Mouse (Mus musculus) heart, embryonic 10.5 days (tissue): ENCODE data around the gene Adamts12. TPM values are rescaled to one million over a fixed set of nuclear protein-coding genes. Genes with fewer than 3 reads are reported as not detected.

Experiments
- DNase-seq: peaks from one replicate; pipeline ENCODE4 v3.0.0-alpha.2; 2017; ENCODE audit warnings: low spot score
- H3K27ac ChIP-seq: fragments of 300-500 bp; sonication (generic); 2 replicates; pipeline ENCODE4 v1.5.1; 2016; ENCODE audit warnings: mild to moderate bottlenecking
- H3K27me3 ChIP-seq: fragments of 300-500 bp; sonication (generic); 2 replicates; pipeline ENCODE4 v1.6.1; 2016; ENCODE audit warnings: mild to moderate bottlenecking; ENCODE audit not compliant: poor library complexity, insufficient read depth, severe bottlenecking
- H3K36me3 ChIP-seq: fragments of 300-500 bp; sonication (generic); 2 replicates; pipeline ENCODE4 v1.6.1; 2016; ENCODE audit warnings: mild to moderate bottlenecking, moderate library complexity
- H3K4me1 ChIP-seq: fragments of 300-500 bp; sonication (generic); 2 replicates; pipeline ENCODE4 v1.6.1; 2016; ENCODE audit warnings: mild to moderate bottlenecking
- H3K4me3 ChIP-seq: fragments of 300-500 bp; sonication (generic); 2 replicates; pipeline ENCODE4 v1.5.1; 2016; ENCODE audit warnings: mild to moderate bottlenecking, moderate library complexity
- H3K9me3 ChIP-seq: fragments of 300-500 bp; sonication (generic); 2 replicates; pipeline ENCODE4 v1.6.1; 2016; ENCODE audit warnings: mild to moderate bottlenecking, moderate library complexity
- WGBS: fragments of 180-500 bp; shearing (Covaris S2); methylation state at CpG from one replicate; pipeline ENCODE4 v1.1.7; 2016; 5-methylcytosine and 5-hydroxymethylcytosine counted together
- polyA plus RNA-seq: library from polyadenylated mRNA; unstranded; fragments of >200 nt; fragmentation: Nextera tagmentation; extraction: Ambion mirVana; gene quantifications from 2 replicates; pipeline ENCODE4 v1.2.1, GENCODE M21; 2016

The Adamts12 gene
- polyA plus RNA-seq: 1.0 and 2.1 TPM in 2 replicates

DNA sequence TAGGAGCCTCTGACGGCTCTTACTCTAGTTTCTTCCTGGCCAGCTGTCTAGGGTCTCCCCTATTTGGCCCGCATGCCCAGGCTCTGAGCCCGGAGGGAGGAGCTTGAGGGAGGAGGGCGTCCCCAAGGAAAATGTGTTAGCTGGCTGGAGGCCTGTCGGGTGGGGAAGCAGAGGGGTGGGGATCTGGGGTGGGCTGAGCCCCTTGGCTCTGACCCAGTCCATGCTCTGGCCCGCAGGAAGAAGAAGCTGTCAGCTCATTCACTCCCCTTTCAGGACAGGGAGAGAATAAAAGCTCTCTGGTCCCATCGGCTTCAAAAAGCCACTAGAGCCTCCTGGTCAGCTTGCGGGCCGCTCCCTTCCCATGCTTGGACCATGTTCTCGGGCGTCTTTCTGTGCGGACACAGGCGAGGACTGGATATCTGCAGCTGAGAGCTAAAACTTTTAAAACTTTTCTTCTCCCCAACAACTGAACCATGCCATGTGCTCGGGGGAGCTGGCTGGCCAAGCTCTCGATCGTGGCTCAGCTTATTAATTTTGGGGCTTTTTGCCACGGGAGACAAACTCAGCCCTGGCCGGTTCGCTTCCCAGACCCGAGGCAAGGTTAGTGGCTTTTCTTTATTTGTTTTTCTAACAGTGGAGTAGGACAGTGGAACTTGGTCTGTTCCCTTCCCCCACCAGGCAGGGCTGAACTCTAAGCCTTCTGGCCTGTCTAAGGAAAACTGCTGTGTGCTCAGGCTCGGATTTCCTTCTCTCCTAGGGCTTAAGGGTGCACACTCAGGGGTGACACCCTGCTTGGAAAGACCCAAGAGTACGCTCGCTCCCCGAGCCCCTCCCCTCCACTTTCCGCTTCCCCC is at the start of gene Adamts12:
Gene Adamts12, plus strand, starts transcription at position 233 of the 854 bp plus-strand sequence.
- H3K27ac ChIP-seq: peak within 1 kb of the TSS; percentile 85

DNA sequence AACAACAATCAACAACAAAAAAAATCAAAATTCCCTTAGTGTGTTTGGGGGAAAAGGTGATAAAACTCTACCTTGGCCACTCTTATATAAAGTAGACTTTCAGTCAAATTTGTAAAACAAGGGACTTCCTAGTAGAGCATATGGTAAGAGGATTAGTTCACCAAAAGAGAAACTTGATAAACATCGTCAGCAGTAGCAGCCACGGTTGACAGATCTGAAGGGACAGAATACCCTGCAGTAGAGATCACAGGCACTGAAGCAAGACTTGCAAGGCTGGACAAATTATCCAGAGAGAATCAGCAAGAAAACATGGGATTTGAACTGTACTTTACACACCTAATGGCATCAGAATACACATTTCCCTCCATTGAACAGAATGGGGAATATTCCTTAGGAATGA is 49.7 kb upstream of the Adamts12 start:
- H3K27me3 ChIP-seq: peaks cover 12% of the 10 kb centered on the region; the same call in 1 of the 2 replicates
- 46% methylated on average over 2 of the region's 2 CpGs for WGBS
- no peaks in the 10 kb centered on the region for H3K4me1 ChIP-seq
- no peak overlapping the region for H3K27ac ChIP-seq
- peak; percentile 58 for DNase-seq
- H3K36me3 ChIP-seq: no peaks in the 10 kb centered on the region
- no peaks in the 10 kb centered on the region for H3K9me3 ChIP-seq
- H3K4me3 ChIP-seq: no peak overlapping the region

More for the DNA sequence above, at the start of gene Adamts12:
- H3K4me3 ChIP-seq: peak within 1 kb of the TSS; percentile 60
- no peaks in the 10 kb centered on the region for H3K27me3 ChIP-seq
- H3K9me3 ChIP-seq: no peaks in the 10 kb centered on the region
- no peaks in the 10 kb centered on the region for H3K36me3 ChIP-seq
- DNase-seq: peak; percentile 79
- WGBS: 2% methylated on average over 25 of the region's 25 CpGs
- H3K4me1 ChIP-seq: peaks cover 20% of the 10 kb centered on the region

DNA sequence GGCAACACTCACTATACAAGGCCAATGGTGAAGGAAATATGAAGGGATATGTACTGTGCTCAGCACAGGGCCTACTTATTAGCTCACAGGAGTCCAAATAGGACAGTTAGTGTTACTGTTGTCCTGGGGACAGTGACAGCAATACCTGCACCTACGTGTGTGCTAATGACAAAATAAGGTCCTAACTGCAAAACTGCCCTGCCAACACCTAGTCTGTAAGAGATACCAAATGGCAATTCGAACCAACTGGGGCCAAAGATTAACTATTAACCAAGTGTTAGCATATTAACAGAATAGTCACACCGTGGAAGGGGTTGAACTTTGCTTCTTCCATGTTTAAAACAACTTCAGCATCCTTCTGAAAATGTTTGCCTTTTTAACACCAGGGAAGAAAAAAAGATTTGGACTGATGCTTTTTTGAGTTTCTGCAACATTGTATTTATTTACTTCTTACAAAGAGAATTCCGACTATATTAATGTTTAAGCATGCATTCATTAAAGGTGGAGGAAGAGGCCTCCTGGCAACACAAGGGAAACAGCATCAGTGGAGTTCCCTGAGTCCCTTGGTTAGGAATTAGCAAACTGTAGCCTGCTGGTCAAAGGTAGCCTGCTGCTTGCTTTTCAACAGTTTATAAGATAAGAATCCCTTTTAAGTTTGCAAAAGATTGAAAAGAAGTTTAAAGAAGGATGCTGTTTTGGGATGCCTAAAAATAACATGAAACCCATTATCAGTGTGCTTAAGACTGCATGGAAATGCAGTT is 37.6 kb upstream of the Adamts12 start:
- DNase-seq: no peak
- no peak overlapping the region for H3K4me3 ChIP-seq
- no peaks in the 10 kb centered on the region for H3K27me3 ChIP-seq
- no peaks in the 10 kb centered on the region for H3K36me3 ChIP-seq
- H3K9me3 ChIP-seq: no peaks in the 10 kb centered on the region
- peaks cover 3% of the 10 kb centered on the region; the same call in 1 of the 2 replicates for H3K4me1 ChIP-seq
- no peak overlapping the region for H3K27ac ChIP-seq
- WGBS: 61% methylated on average over 4 of the region's 4 CpGs

DNA sequence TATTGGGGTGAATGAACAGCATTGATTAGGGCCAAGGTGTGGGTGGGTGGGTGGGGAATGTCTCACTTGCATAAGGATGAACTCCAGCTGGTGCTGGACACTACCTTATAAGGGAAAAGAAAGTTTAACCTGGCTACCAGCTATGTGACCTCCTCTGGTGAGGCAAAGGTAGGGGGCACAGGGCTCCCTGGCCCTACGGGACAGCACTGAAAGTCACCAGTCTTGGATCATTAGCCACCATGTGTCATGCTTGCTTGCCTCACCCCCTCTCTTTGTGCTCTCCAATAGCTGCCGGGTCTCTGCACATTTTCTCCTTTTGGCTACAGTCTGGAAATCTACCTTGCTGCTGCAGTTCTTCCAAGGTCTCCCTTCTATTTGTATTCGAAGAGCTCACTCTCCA is 34.4 kb upstream of the Adamts12 start:
- H3K4me1 ChIP-seq: no peaks in the 10 kb centered on the region
- no peak for DNase-seq
- H3K27ac ChIP-seq: no peak overlapping the region
- H3K36me3 ChIP-seq: no peaks in the 10 kb centered on the region
- H3K9me3 ChIP-seq: no peaks in the 10 kb centered on the region
- no peak overlapping the region for H3K4me3 ChIP-seq
- peaks cover 29% of the 10 kb centered on the region for H3K27me3 ChIP-seq
- WGBS: 77% methylated on average over 3 of the region's 3 CpGs

DNA sequence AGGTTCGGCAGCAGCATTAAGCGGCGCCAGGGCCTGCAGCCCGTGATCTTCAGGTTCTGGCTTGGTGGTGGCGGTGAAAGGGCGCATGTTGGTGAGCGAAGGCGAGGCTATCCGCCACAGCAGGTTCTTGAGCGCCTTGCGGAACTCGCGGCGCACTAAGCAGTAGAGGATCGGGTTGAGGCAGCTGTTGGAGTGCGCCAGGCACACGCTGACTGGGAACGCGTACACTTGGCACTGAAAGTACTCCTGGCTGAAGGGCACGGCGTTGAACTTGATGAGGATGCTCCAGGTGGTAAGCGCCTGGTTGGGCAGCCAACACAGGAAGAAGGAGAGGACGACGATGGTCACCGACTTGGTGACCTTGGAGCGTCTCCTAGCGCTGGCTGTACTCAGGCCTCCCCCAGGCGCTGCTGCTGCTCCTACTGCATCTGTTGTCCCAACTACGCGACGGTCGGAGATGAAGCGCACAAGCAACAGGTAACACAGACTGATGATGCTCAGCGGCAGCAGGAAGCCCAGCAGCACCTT is 28.6 kb upstream of the Adamts12 start:
- 5% methylated on average over 34 of the region's 34 CpGs for WGBS
- H3K4me1 ChIP-seq: peaks cover 23% of the 10 kb centered on the region
- no peaks in the 10 kb centered on the region for H3K36me3 ChIP-seq
- H3K27me3 ChIP-seq: peaks cover 61% of the 10 kb centered on the region
- H3K9me3 ChIP-seq: no peaks in the 10 kb centered on the region
- peak overlapping the region; percentile 56 for H3K4me3 ChIP-seq
- no peak overlapping the region for H3K27ac ChIP-seq
- DNase-seq: no peak

DNA sequence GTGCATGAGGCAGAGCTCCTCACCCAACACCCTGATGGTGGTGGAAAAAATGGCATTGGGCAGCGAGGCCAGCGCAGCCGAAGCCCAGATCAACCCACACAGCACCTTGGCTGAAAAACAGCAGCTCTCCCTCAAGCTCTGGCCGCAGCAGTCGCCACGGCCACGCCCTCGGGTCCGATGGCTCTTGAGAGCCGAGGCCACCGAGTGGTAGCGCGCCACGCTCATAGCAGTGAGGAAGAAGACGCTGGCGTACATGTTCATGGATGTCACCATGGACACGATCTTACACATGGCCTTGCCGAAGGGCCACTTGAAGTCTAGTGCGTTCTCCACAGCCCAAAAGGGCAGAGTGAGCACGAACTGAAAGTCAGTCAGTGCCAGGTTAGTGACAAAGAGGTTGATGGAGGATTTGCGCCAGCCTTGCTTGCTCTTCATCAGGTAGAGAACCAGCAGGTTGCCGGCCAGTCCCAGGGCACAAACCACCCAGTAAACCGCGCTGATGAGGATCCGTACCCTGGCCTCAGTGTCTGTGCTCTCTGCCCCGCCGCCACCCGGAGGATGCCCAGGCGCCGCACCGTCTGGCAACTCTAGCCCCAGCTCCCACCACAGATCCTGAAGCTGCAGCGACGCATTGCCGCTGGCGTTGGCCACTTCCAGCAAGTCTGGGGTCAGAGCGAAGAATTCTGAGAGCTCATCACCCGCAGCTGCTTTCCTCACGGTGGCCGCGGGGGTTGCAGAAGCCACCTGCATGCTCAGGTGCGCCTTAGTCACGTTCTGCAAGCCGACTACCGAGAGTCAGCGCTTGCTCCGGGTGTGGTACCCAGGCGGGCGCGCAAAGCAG is 27.8 kb upstream of the Adamts12 start:
- DNase-seq: no peak
- Histone ChIP-seq H3K9me3 (no peaks in the 10 kb centered on the region), H3K4me3 (peak overlapping the region; percentile 56), H3K36me3 (no peaks in the 10 kb centered on the region), H3K4me1 (peaks cover 23% of the 10 kb centered on the region), H3K27ac (no peak overlapping the region), H3K27me3 (peaks cover 61% of the 10 kb centered on the region)
- WGBS: 5% methylated on average over 49 of the region's 49 CpGs

DNA sequence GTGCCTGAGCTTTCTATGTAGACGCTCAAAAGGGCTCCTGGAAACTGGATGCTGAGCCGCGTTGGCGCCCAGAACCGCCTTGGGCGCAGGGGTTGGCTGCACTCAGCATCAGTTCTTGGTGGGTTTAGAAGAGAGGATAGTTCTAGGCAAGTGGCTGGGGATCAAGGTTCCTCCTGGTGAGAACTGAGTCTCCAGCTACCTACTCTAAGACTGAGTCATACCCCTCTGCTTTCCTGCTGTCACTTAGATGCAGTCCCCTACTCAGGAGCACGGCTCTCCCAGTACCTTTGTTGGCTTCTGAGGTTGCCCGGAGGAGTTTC is 27.3 kb upstream of the Adamts12 start:
- peak overlapping the region; percentile 56 for H3K4me3 ChIP-seq
- DNase-seq: no peak
- WGBS: 8% methylated on average over 8 of the region's 8 CpGs
- peaks cover 60% of the 10 kb centered on the region for H3K27me3 ChIP-seq
- H3K9me3 ChIP-seq: no peaks in the 10 kb centered on the region
- peaks cover 23% of the 10 kb centered on the region for H3K4me1 ChIP-seq
- H3K27ac ChIP-seq: no peak overlapping the region
- H3K36me3 ChIP-seq: no peaks in the 10 kb centered on the region

DNA sequence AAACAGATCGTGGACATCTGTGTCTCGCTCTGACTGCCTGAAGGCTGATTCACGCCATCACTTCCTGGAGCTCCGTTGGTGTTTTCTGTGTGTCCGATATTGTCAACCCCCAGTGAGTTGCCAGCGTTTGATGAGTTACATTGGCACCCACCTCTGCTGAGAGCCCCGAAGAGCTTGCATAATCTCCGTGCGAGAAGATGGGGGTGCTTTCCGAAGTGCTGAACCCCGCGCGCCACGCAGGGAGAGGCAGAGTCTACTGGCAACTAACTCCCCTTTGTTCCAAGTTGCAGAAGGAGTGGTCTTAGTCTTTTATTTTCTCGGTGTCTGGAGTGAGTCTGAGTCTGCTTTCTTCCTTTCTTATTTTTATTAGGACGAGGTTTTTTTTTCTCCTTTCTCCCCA is 26.9 kb upstream of the Adamts12 start, which contains the start of gene Rxfp3:
Gene Rxfp3, minus strand, starts transcription at position 281 of the 400 bp plus-strand sequence.
- 4% methylated on average over 16 of the region's 16 CpGs for WGBS
- peak within 1 kb of the TSS; percentile 56 for H3K4me3 ChIP-seq

DNA sequence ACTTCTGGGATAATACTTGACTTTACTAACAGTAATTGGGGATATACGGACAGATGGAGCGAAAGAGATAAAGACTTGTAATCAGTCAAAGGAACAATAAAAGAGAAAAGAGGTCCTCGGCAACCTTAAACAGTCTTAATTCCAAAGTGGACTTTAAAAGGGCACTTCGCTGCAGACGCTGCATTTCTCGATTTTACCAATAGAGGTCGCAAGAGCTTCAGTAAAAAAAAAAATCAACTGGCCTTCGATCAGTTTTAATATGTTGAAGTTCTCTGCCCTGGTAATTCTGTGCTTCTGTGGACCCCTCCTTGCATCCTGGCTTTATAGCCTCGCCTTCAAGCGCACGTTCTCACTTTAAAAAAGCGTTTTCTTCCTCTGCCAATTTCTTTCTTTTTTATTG is 26.1 kb upstream of the Adamts12 start:
- H3K4me1 ChIP-seq: peaks cover 23% of the 10 kb centered on the region
- WGBS: 3% methylated on average over 12 of the region's 12 CpGs
- H3K4me3 ChIP-seq: no peak overlapping the region
- no peak overlapping the region for H3K27ac ChIP-seq
- no peak for DNase-seq
- H3K9me3 ChIP-seq: no peaks in the 10 kb centered on the region
- no peaks in the 10 kb centered on the region for H3K36me3 ChIP-seq
- H3K27me3 ChIP-seq: peaks cover 49% of the 10 kb centered on the region

More for the DNA sequence above, 26.9 kb upstream of the Adamts12 start, which contains the start of gene Rxfp3:
- H3K9me3 ChIP-seq: no peaks in the 10 kb centered on the region
- H3K36me3 ChIP-seq: no peaks in the 10 kb centered on the region
- H3K27me3 ChIP-seq: peaks cover 56% of the 10 kb centered on the region
- H3K27ac ChIP-seq: no peak within 1 kb of the TSS
- DNase-seq: no peak
- H3K4me1 ChIP-seq: peaks cover 23% of the 10 kb centered on the region

DNA sequence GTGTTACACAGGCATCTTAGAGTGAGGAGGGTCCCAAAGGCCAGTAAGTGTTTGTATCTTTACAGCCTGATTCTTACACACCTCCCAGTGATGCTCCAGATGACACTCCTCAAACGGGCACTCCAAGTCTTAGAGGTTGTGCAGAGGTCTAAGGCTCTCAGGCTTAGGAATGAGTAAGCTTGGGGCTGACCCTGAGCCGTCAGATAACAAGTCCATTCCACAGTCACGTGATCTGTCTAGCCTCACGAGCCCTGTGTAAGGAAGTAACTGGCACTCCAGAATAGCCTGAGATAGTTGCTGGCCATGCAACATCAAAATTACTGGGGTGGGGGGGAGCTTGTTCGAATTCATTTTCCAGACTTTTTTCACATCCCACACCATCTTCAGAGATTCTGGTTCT is 24.5 kb upstream of the Adamts12 start:
- Histone ChIP-seq H3K27ac (no peak overlapping the region), H3K9me3 (no peaks in the 10 kb centered on the region), H3K27me3 (peaks cover 33% of the 10 kb centered on the region), H3K4me1 (peaks cover 23% of the 10 kb centered on the region), H3K36me3 (no peaks in the 10 kb centered on the region), H3K4me3 (no peak overlapping the region)
- no peak for DNase-seq
- 28% methylated on average over 5 of the region's 5 CpGs for WGBS

DNA sequence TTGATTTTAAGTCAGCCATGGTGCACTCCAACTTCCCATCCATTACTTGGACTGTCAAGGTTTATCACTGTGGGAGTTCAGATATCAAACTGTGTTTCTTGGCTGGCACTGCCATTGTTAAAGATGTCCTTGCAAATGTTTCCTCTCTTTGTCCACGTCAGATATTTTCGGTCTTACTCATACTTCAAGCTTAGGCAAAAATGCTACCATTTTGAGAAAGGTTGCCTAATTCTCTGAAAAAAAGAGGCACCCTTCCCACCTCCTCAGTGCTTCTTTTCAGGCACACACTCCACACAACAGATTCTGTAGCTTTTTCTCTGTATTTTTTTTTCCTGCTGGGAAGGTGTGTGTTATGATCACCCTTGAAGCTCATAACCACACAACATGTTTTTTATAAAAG is 23.4 kb upstream of the Adamts12 start:
- Histone ChIP-seq H3K27ac (no peak overlapping the region), H3K4me1 (peaks cover 17% of the 10 kb centered on the region), H3K9me3 (no peaks in the 10 kb centered on the region), H3K36me3 (no peaks in the 10 kb centered on the region), H3K27me3 (peaks cover 21% of the 10 kb centered on the region), H3K4me3 (no peak overlapping the region)
- no peak for DNase-seq
- 78% methylated on average over 2 of the region's 2 CpGs for WGBS

DNA sequence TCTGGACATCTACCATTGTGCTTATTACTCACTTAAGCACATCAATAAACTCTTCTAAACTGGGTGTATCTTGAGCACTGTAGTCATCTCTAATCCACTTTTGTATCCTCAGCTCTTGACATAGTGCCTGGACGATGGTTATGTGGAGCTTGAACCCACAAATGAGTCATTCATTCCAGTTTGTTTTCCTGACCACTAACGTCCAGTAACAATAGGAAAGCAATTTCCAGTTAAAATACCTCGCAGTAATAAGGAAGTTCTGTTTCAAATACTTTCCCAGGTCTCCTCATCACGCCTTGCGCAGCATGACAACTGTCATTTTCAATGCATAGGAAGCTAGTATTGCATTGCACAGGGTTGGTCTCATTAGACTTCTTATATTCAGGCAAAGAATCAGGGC is 21.8 kb upstream of the Adamts12 start:
- no peak for DNase-seq
- Histone ChIP-seq H3K9me3 (no peaks in the 10 kb centered on the region), H3K4me3 (no peak overlapping the region), H3K36me3 (no peaks in the 10 kb centered on the region), H3K27me3 (peaks cover 5% of the 10 kb centered on the region), H3K4me1 (0 out of 2 replicates have a peak, but pooled peaks cover 4% of the 10 kb centered on the region), H3K27ac (no peak overlapping the region)
- 74% methylated on average over 5 of the region's 5 CpGs for WGBS
